Mouse (Mus musculus) kidney, postnatal 0 days (tissue): ENCODE results near the gene Rmdn3. TPM values are rescaled to one million over a fixed set of nuclear protein-coding genes. Genes with fewer than 3 reads are reported as not detected.

ENCODE experiments used
- ATAC-seq: fragments of 200-750 bp; cut with Nextera tagmentation; replicated peaks from 2 replicates; pipeline ENCODE4 v1.8.0; 2017; ENCODE audit warnings: low read depth, moderate number of reproducible peaks, moderate TSS enrichment, moderate library complexity; ENCODE audit not compliant: low FRiP score
- DNase-seq: peaks from one replicate; pipeline ENCODE4 v3.0.0-alpha.2; 2016; ENCODE audit warnings: low spot score
- H3K27ac ChIP-seq: fragments of 300-500 bp; sonication (generic); 2 replicates; pipeline ENCODE4 v1.5.1; 2014; ENCODE audit warnings: mild to moderate bottlenecking
- H3K27me3 ChIP-seq: fragments of 300-500 bp; sonication (generic); 2 replicates; pipeline ENCODE4 v1.6.1; 2014; ENCODE audit warnings: low read length, mixed read lengths; ENCODE audit not compliant: insufficient read depth
- H3K36me3 ChIP-seq: fragments of 300-500 bp; sonication (generic); 2 replicates; pipeline ENCODE4 v1.6.1; 2014; ENCODE audit warnings: low read length, mixed read lengths; ENCODE audit not compliant: insufficient read depth
- H3K4me1 ChIP-seq: fragments of 300-500 bp; sonication (generic); replicated peaks from 2 replicates; pipeline ENCODE4 v1.6.1; 2014; ENCODE audit warnings: antibody characterized with exemption, low read length, mixed read lengths; ENCODE audit not compliant: insufficient read depth
- H3K4me2 ChIP-seq: fragments of 300-500 bp; sonication (generic); 2 replicates; pipeline ENCODE4 v1.6.1; 2014; ENCODE audit warnings: mild to moderate bottlenecking, low read length, moderate library complexity, mixed read lengths
- H3K4me3 ChIP-seq: fragments of 300-500 bp; sonication (generic); replicated peaks from 2 replicates; pipeline ENCODE4 v1.5.1; 2014; ENCODE audit warnings: low read depth, low read length
- H3K9ac ChIP-seq: fragments of 300-500 bp; sonication (generic); 2 replicates; pipeline ENCODE4 v1.6.1; 2014; ENCODE audit warnings: low read depth, low read length
- H3K9me3 ChIP-seq: fragments of 300-500 bp; sonication (generic); replicated peaks from 2 replicates; pipeline ENCODE4 v1.6.1; 2016; ENCODE audit warnings: low read length, inconsistent platforms, mixed read lengths
- CTCF ChIP-seq: IDR thresholded peaks from 2 replicates; pipeline ENCODE4 v1.5.1; 2016; ENCODE audit warnings: antibody characterized with exemption, low read depth, mild to moderate bottlenecking, moderate library complexity
- WGBS: fragments of 180-500 bp; shearing (Covaris S2); extraction: QIAGEN DNeasy Blood & Tissue Kit; methylation state at CpG from one replicate; pipeline ENCODE4 v1.1.7; 2014; 5-methylcytosine and 5-hydroxymethylcytosine counted together
- polyA plus RNA-seq: library from polyadenylated mRNA; unstranded; fragments of >200 nt; fragmentation: Nextera tagmentation; extraction: Ambion mirVana; gene quantifications from 2 replicates; pipeline ENCODE4 v1.2.1, GENCODE M21; 2015

Rmdn3 gene
- polyA plus RNA-seq, 1 experiment from 2014 or later = 35.0 TPM

GRCm38 (mm10) chr2:119196316-119197108, 39.7 kb upstream of the Rmdn3 start:
- no peak for DNase-seq
- Histone ChIP-seq H3K27me3 (no peaks in the 10 kb centered on the region), H3K4me2 (no peak overlapping the region), H3K36me3 (no peaks in the 10 kb centered on the region), H3K4me1 (peaks cover 5% of the 10 kb centered on the region; the same call in 1 of the 2 replicates), H3K27ac (no peak overlapping the region), H3K4me3 (no peak overlapping the region), H3K9ac (no peak overlapping the region), H3K9me3 (no peaks in the 10 kb centered on the region)
- 37% methylated on average over 4 of the region's 4 CpGs for WGBS
- ATAC-seq = no peak
- no peak for TF ChIP-seq CTCF

GRCm38 (mm10) chr2:119194140-119194539, 37.3 kb upstream of the Rmdn3 start:
- peak overlapping the region; percentile 1; the same call in 1 of the 2 replicates for H3K9ac ChIP-seq
- no peak overlapping the region for H3K4me2 ChIP-seq
- TF ChIP-seq CTCF = no peak
- H3K9me3 ChIP-seq = no peaks in the 10 kb centered on the region
- H3K27ac ChIP-seq = no peak overlapping the region
- no peak for ATAC-seq
- WGBS = 84% methylated on average over 5 of the region's 5 CpGs
- H3K36me3 ChIP-seq = no peaks in the 10 kb centered on the region
- H3K27me3 ChIP-seq = no peaks in the 10 kb centered on the region
- no peak overlapping the region for H3K4me3 ChIP-seq
- H3K4me1 ChIP-seq = peaks cover 5% of the 10 kb centered on the region; the same call in 1 of the 2 replicates
- no peak for DNase-seq

GRCm38 (mm10) chr2:119190969-119191368, 34.1 kb upstream of the Rmdn3 start:
- H3K4me3 ChIP-seq = no peak overlapping the region
- 78% methylated on average over 5 of the region's 5 CpGs for WGBS
- H3K4me1 ChIP-seq = no peaks in the 10 kb centered on the region
- DNase-seq (no peak), ATAC-seq (no peak)
- no peak overlapping the region for H3K4me2 ChIP-seq
- no peak overlapping the region for H3K9ac ChIP-seq
- no peaks in the 10 kb centered on the region for H3K9me3 ChIP-seq
- no peaks in the 10 kb centered on the region for H3K36me3 ChIP-seq
- no peaks in the 10 kb centered on the region for H3K27me3 ChIP-seq
- TF ChIP-seq CTCF = no peak
- H3K27ac ChIP-seq = no peak overlapping the region

GRCm38 (mm10) chr2:119189029-119189710, 32.3 kb upstream of the Rmdn3 start:
- peaks cover 5% of the 10 kb centered on the region for H3K36me3 ChIP-seq
- H3K27me3 ChIP-seq = no peaks in the 10 kb centered on the region
- ATAC-seq (peak; percentile 73), DNase-seq (peak; percentile 82)
- peak overlapping the region; percentile 15 for H3K4me3 ChIP-seq
- no peak overlapping the region for H3K9ac ChIP-seq
- H3K27ac ChIP-seq = no peak overlapping the region
- WGBS = 7% methylated on average over 15 of the region's 15 CpGs
- H3K4me1 ChIP-seq = no peaks in the 10 kb centered on the region
- TF ChIP-seq CTCF = peak; percentile 80
- no peaks in the 10 kb centered on the region for H3K9me3 ChIP-seq
- H3K4me2 ChIP-seq = peak overlapping the region; percentile 58

- no peak overlapping the region for H3K4me3 ChIP-seq
- 88% methylated on average over 7 of the region's 7 CpGs for WGBS
- H3K36me3 ChIP-seq = peaks cover 22% of the 10 kb centered on the region
These were observed 26.1 kb upstream of the Rmdn3 start for GRCm38 (mm10) chr2:119182914-119183313.

GRCm38 (mm10) chr2:119177384-119177939, 20.6 kb upstream of the Rmdn3 start:
- DNase-seq = no peak
- Histone ChIP-seq H3K4me1 (peaks cover 15% of the 10 kb centered on the region), H3K4me2 (no peak overlapping the region), H3K9ac (no peak overlapping the region), H3K27ac (no peak overlapping the region), H3K36me3 (peaks cover 8% of the 10 kb centered on the region; the same call in 1 of the 2 replicates), H3K4me3 (no peak overlapping the region), H3K27me3 (no peaks in the 10 kb centered on the region), H3K9me3 (no peaks in the 10 kb centered on the region)
- TF ChIP-seq CTCF = no peak
- WGBS = 92% methylated on average over 5 of the region's 5 CpGs
- ATAC-seq = no peak

More at GRCm38 (mm10) chr2:119182914-119183313, 26.1 kb upstream of the Rmdn3 start:
- TF ChIP-seq CTCF = no peak
- DNase-seq (no peak), ATAC-seq (no peak)
- H3K4me1 ChIP-seq = no peaks in the 10 kb centered on the region
- no peak overlapping the region for H3K9ac ChIP-seq
- no peak overlapping the region for H3K4me2 ChIP-seq
- H3K27me3 ChIP-seq = no peaks in the 10 kb centered on the region
- H3K27ac ChIP-seq = no peak overlapping the region
- no peaks in the 10 kb centered on the region for H3K9me3 ChIP-seq
